Mouse (Mus musculus): ENCODE data around the gene Mut.
A peak's percentile ranks its signal among the peaks of the same experiment; 100 is the strongest.

Gene Mut

GRCm38 (mm10) chr17:40934420-40935231 is at the start of gene Mut, which contains the start of gene Cenpq:
Gene Mut (plus strand): TSS chr17:40934685.
Gene Cenpq (minus strand): TSS chr17:40935047.
- DNase-seq, result peak; percentile 98

- DNase-seq, result no peak
Measured at GRCm38 (mm10) chr17:40885155-40885554, 49.3 kb upstream of the Mut start.

- DNase-seq, result no peak
Measured at GRCm38 (mm10) chr17:40887849-40888536, 46.5 kb upstream of the Mut start.

GRCm38 (mm10) chr17:40896863-40897262 is 37.6 kb upstream of the Mut start:
- no peak for DNase-seq

GRCm38 (mm10) chr17:40899783-40900363 is 34.6 kb upstream of the Mut start:
- DNase-seq, result no peak

GRCm38 (mm10) chr17:40903345-40903744 is 31.1 kb upstream of the Mut start:
- no peak for DNase-seq

- DNase-seq, result peak; percentile 12
Measured at GRCm38 (mm10) chr17:40904056-40904597, 30.4 kb upstream of the Mut start.

- DNase-seq, result peak; percentile 61
Measured at GRCm38 (mm10) chr17:40904721-40905154, 29.7 kb upstream of the Mut start.

GRCm38 (mm10) chr17:40914250-40914649 is 20.2 kb upstream of the Mut start, which contains the start of gene Glyatl3:
Gene Glyatl3 (minus strand): TSS chr17:40914350.
- DNase-seq, result no peak

- DNase-seq, result no peak
Measured at GRCm38 (mm10) chr17:40915499-40915898, 19.0 kb upstream of the Mut start.

GRCm38 (mm10) chr17:40933985-40934384 is 500 bp upstream of the Mut start:
- no peak for DNase-seq

- no peak for DNase-seq
Measured at GRCm38 (mm10) chr17:40948518-40948917, 14.0 kb downstream of the Mut start.

- DNase-seq, result no peak
Measured at GRCm38 (mm10) chr17:40977914-40978313, 43.4 kb downstream of the Mut start.

- DNase-seq, result no peak
Measured at GRCm38 (mm10) chr17:40992102-40992501, 57.6 kb downstream of the Mut start.
